Mouse (Mus musculus) liver, embryonic 13.5 days (tissue): Measurements from ENCODE around the gene Sele. TPM values are rescaled to one million over a fixed set of nuclear protein-coding genes. Genes with fewer than 3 reads are reported as not detected.

Experiments
- ATAC-seq: fragments of 200-750 bp; cut with Nextera tagmentation; 2 replicates; pipeline ENCODE4 v1.8.0; 2017; ENCODE audit warnings: low read depth, mild to moderate bottlenecking, moderate number of reproducible peaks, moderate library complexity
- DNase-seq: peaks from one replicate; pipeline ENCODE4 v3.0.0; 2022
- H3K27ac ChIP-seq: fragments of 300-500 bp; sonication (generic); 2 replicates; pipeline ENCODE4 v1.5.1; 2015; ENCODE audit warnings: moderate library complexity, mild to moderate bottlenecking, inconsistent platforms
- H3K27me3 ChIP-seq: fragments of 300-500 bp; sonication (generic); 2 replicates; pipeline ENCODE4 v1.6.1; 2015; ENCODE audit warnings: mild to moderate bottlenecking, inconsistent platforms
- H3K36me3 ChIP-seq: fragments of 300-500 bp; sonication (generic); 2 replicates; pipeline ENCODE4 v1.6.1; 2015; ENCODE audit warnings: mild to moderate bottlenecking, inconsistent platforms
- H3K4me1 ChIP-seq: fragments of 300-500 bp; sonication (generic); replicated peaks from 2 replicates; pipeline ENCODE4 v1.6.1; 2015; ENCODE audit warnings: inconsistent platforms
- H3K4me2 ChIP-seq: fragments of 300-500 bp; sonication (generic); 2 replicates; pipeline ENCODE4 v1.6.1; 2015; ENCODE audit warnings: inconsistent platforms, mild to moderate bottlenecking, moderate library complexity
- H3K4me3 ChIP-seq: fragments of 300-500 bp; sonication (generic); replicated peaks from 2 replicates; pipeline ENCODE4 v1.5.1; 2015; ENCODE audit warnings: mild to moderate bottlenecking, inconsistent platforms
- H3K9ac ChIP-seq: fragments of 300-500 bp; sonication (generic); 2 replicates; pipeline ENCODE4 v1.6.1; 2015; ENCODE audit warnings: mild to moderate bottlenecking, inconsistent platforms
- H3K9me3 ChIP-seq: fragments of 300-500 bp; sonication (generic); replicated peaks from 2 replicates; pipeline ENCODE4 v1.6.1; 2016; ENCODE audit warnings: inconsistent platforms
- WGBS: fragments of 180-500 bp; shearing (Covaris S2); methylation state at CpG from one replicate; pipeline ENCODE4 v1.1.7; 2015; ENCODE audit not compliant: insufficient replicate concordance; 5-methylcytosine and 5-hydroxymethylcytosine counted together
- polyA plus RNA-seq: library from polyadenylated mRNA; unstranded; fragments of >200 nt; fragmentation: Nextera tagmentation; extraction: Ambion mirVana; gene quantifications from 2 replicates; pipeline ENCODE4 v1.2.1, GENCODE M21; 2015

The Sele gene
- polyA plus RNA-seq, 1 experiment from 2014 or later: not detected

- H3K9me3 ChIP-seq: no peaks in the 10 kb centered on the region
- H3K4me1 ChIP-seq: no peaks in the 10 kb centered on the region
- no peaks in the 10 kb centered on the region for H3K36me3 ChIP-seq
- WGBS: 45% methylated on average over 6 of the region's 6 CpGs
- H3K9ac ChIP-seq: no peak overlapping the region
- H3K27me3 ChIP-seq: no peaks in the 10 kb centered on the region
- H3K4me3 ChIP-seq: no peak overlapping the region
- ATAC-seq (no peak), DNase-seq (no peak)
- no peak overlapping the region for H3K27ac ChIP-seq
- H3K4me2 ChIP-seq: no peak overlapping the region
Measured at GRCm38 (mm10) chr1:164096780-164097179, 48.7 kb downstream of the Sele start.

GRCm38 (mm10) chr1:164097911-164098310 is 49.9 kb downstream of the Sele start:
- H3K27ac ChIP-seq: no peak overlapping the region
- DNase-seq: no peak
- no peaks in the 10 kb centered on the region for H3K4me1 ChIP-seq
- no peak overlapping the region for H3K4me2 ChIP-seq
- H3K36me3 ChIP-seq: no peaks in the 10 kb centered on the region
- no peaks in the 10 kb centered on the region for H3K27me3 ChIP-seq
- WGBS: 61% methylated on average over 2 of the region's 2 CpGs
- no peaks in the 10 kb centered on the region for H3K9me3 ChIP-seq
- no peak for ATAC-seq
- no peak overlapping the region for H3K4me3 ChIP-seq
- no peak overlapping the region for H3K9ac ChIP-seq

GRCm38 (mm10) chr1:164098372-164098771 is 50.3 kb downstream of the Sele start:
- H3K9me3 ChIP-seq: no peaks in the 10 kb centered on the region
- H3K4me1 ChIP-seq: no peaks in the 10 kb centered on the region
- H3K4me3 ChIP-seq: no peak overlapping the region
- no peak overlapping the region for H3K27ac ChIP-seq
- 44% methylated on average over 2 of the region's 2 CpGs for WGBS
- no peak overlapping the region for H3K9ac ChIP-seq
- ATAC-seq (no peak), DNase-seq (no peak)
- H3K27me3 ChIP-seq: no peaks in the 10 kb centered on the region
- no peaks in the 10 kb centered on the region for H3K36me3 ChIP-seq
- no peak overlapping the region for H3K4me2 ChIP-seq

Other genes with a start within 250 kb of the Sele start
- 11.2 and 13.4 TPM in 2 replicates for gene Scyl3, start 119.1 kb upstream of the Sele start, polyA plus RNA-seq
- 11.0 and 14.5 TPM in 2 replicates for gene BC055324, start 53.4 kb upstream of the Sele start, polyA plus RNA-seq
- gene Mettl18, start 53.3 kb upstream of the Sele start, polyA plus RNA-seq: 5.7 and 8.4 TPM in 2 replicates
- 4.0 and 4.9 TPM in 2 replicates for gene Sell, start 13.7 kb downstream of the Sele start, polyA plus RNA-seq
- gene Selp, start 67.0 kb downstream of the Sele start, polyA plus RNA-seq: 0.53 and 0.80 TPM in 2 replicates
- 5.0 and 7.3 TPM in 2 replicates for gene F5, start 103.6 kb downstream of the Sele start, polyA plus RNA-seq
- gene Slc19a2, start 200.8 kb downstream of the Sele start, polyA plus RNA-seq: 20.6 and 25.3 TPM in 2 replicates
- 4.5 and 4.7 TPM in 2 replicates for gene Ccdc181, start 227.4 kb downstream of the Sele start, polyA plus RNA-seq